Mouse (Mus musculus) kidney, postnatal 25 days (tissue): ENCODE measurements around the gene Olfr368.
A peak's percentile ranks its signal among the peaks of the same experiment; 100 is the strongest.

Source experiments
- DNase-seq, 2 experiments: peaks; one replicate each; pipeline ENCODE4 v3.0.0; 2021; ENCODE audit warnings: mixed read lengths in 2 of 2

Olfr368 gene

GRCm38 (mm10) chr2:37326215-37326614 lies at the start of gene Olfr368:
Olfr368 (plus strand) TSS chr2:37326515.
- no peak for DNase-seq

GRCm38 (mm10) chr2:37333321-37333720 lies 7.0 kb downstream of the Olfr368 start:
- no peak for DNase-seq

GRCm38 (mm10) chr2:37338497-37339187 lies 12.3 kb downstream of the Olfr368 start:
- peak; percentile 47 to 63 for DNase-seq

- peak; percentile 20 to 48 for DNase-seq
Measured at GRCm38 (mm10) chr2:37351671-37352070, 25.4 kb downstream of the Olfr368 start.

- no peak for DNase-seq
Measured at GRCm38 (mm10) chr2:37355571-37355970, 29.3 kb downstream of the Olfr368 start.

- DNase-seq: peak; percentile 95 to 97
Measured at GRCm38 (mm10) chr2:37358633-37359540, 32.6 kb downstream of the Olfr368 start, which contains the start of gene Pdcl. Pdcl (minus strand) TSS chr2:37359332.

- DNase-seq: peak in 1 of 2 experiments; percentile 35
Measured at GRCm38 (mm10) chr2:37359908-37360307, 33.6 kb downstream of the Olfr368 start.

- DNase-seq: no peak
Measured at GRCm38 (mm10) chr2:37370651-37371050, 44.3 kb downstream of the Olfr368 start.

- DNase-seq: no peak
Measured at GRCm38 (mm10) chr2:37376018-37376417, 49.7 kb downstream of the Olfr368 start.

GRCm38 (mm10) chr2:37380189-37380588 lies 53.9 kb downstream of the Olfr368 start:
- DNase-seq: peak; percentile 60 to 81
